Mouse (Mus musculus): Measurements from ENCODE around the gene Tmem150a. TPM values are rescaled to one million over a fixed set of nuclear protein-coding genes. Genes with fewer than 3 reads are reported as not detected.

The Tmem150a gene
- polyA plus RNA-seq, 1 experiment from 2014 or later, result 7.7 TPM

DNA sequence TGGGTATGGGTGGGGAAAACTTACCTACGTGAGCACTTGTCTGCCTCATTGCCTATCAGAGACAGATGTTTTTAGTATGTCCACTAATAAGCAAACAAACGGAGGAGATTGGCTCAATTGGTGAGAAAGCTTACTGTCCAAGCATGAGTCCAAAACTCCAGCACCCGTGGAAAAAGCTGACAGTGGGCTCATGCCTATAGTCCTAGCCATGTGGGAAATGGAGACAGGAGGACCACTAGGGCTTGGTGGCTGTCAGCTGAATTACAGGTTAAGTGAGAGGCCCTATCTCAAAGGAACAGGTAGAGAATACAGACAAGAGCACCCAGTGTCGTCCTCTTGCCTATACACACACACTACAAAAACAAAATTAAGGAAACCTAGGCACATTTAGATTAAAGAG, 9.0 kb upstream of the Tmem150a start:
- DNase-seq (ENCODE audit: low spot score) (no peak), ATAC-seq (ENCODE audit: low FRiP score, low TSS enrichment) (no peak)
- no peak overlapping the region for H3K9ac ChIP-seq (ENCODE audit: low read length)
- H3K36me3 ChIP-seq (ENCODE audit: control insufficient read depth, insufficient read depth, low read length), result peaks cover 6% of the 10 kb centered on the region; the same call in 1 of the 2 replicates
- TF ChIP-seq CTCF (IDR thresholded peaks at IDR 0.05; ENCODE audit: low read depth) (no peak), EP300 (optimal IDR thresholded peaks at IDR 0.05) (no peak)
- H3K4me3 ChIP-seq (ENCODE audit: low read depth, low read length), result no peak overlapping the region
- 80% methylated on average over 4 of the region's 4 CpGs for WGBS
- H3K4me1 ChIP-seq (replicated peaks; ENCODE audit: control insufficient read depth, insufficient read depth), result no peaks in the 10 kb centered on the region; the same call in 1 of the 2 replicates
- H3K27ac ChIP-seq (replicated peaks), result no peak overlapping the region
- no peaks in the 10 kb centered on the region for H3K27me3 ChIP-seq (ENCODE audit: control insufficient read depth, insufficient read depth, low read length)
- H3K4me2 ChIP-seq (replicated peaks; ENCODE audit: low read depth), result no peak overlapping the region
- H3K9me3 ChIP-seq (ENCODE audit: control insufficient read depth, low read length), result no peaks in the 10 kb centered on the region

DNA sequence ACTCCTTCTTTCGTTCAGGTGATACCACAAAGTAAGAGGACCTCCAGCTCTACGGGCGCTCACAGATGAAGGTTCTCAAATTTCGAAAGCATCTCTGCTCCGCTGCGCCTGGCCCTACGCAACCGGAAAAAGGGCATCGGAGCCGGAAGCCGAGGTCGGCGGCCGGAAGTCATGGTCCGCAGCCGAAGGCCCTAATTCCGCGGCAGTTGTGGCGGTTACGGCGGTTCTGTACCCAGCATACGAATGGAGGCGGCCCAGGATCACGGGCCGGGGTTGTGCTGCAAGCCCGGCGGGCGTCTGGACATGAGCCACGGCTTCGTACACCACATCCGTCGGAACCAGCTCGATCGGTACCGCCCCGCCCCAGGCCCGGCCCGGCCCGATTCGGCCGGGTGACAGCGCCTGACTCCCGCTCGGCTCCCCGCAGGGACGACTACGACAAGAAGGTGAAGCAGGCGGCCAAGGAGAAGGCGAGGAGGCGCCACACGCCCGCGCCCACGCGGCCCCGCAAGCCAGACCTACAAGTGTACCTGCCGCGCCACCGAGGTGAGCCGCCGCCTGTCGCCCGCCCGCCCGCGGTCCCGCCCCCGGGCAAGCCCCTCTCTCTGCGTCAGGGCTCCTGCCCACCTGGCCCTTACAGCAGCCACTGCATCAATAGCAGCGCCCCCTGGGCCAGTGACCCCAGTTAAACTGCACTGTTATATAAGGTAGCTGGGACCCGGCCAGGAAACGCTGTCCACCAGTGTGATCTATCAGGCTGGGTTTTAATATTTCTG, 7.9 kb upstream of the Tmem150a start, which contains the start of gene 0610030E20Rik:
TSS of gene 0610030E20Rik (plus strand) at position 152 of the 776 bp plus-strand sequence.
- Histone ChIP-seq H3K36me3 (ENCODE audit: control insufficient read depth, insufficient read depth, low read length) (peaks cover 6% of the 10 kb centered on the region; the same call in 1 of the 2 replicates), H3K4me2 (replicated peaks; ENCODE audit: low read depth) (peak within 1 kb of the TSS; percentile 70), H3K4me1 (replicated peaks; ENCODE audit: control insufficient read depth, insufficient read depth) (no peaks in the 10 kb centered on the region; the same call in 1 of the 2 replicates), H3K27ac (replicated peaks) (peak within 1 kb of the TSS; percentile 72), H3K27me3 (ENCODE audit: control insufficient read depth, insufficient read depth, low read length) (no peaks in the 10 kb centered on the region), H3K9ac (ENCODE audit: low read length) (peak within 1 kb of the TSS; percentile 63), H3K9me3 (ENCODE audit: control insufficient read depth, low read length) (no peaks in the 10 kb centered on the region), H3K4me3 (ENCODE audit: low read depth, low read length) (peak within 1 kb of the TSS; percentile 44)
- under 1% methylated on average over 69 of the region's 72 CpGs for WGBS
- ATAC-seq (ENCODE audit: low FRiP score, low TSS enrichment), result peak; percentile 61
- peak; percentile 73 for DNase-seq (ENCODE audit: low spot score)
- TF ChIP-seq CTCF (IDR thresholded peaks at IDR 0.05; ENCODE audit: low read depth) (peak; percentile 50), EP300 (optimal IDR thresholded peaks at IDR 0.05) (no peak)

DNA sequence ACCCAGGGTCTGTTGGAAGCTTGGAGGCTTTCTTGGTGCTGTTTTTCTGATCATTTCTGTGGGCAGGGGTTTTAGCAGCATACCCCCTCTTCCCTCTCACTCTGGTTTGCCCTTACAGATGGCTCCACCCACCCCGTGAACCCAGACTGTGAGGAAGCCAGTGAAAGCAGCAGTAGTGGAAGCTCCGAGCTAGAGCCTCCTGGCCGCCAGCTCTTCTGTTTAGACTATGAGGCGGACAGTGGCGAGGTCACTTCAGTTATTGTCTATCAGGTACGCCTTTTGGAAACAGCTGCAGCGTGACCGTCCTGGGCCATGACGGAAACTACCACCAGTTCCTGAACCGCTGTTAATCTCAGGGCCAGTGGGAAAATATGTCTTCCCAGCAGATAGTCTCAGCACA, 6.8 kb upstream of the Tmem150a start:
- ATAC-seq (ENCODE audit: low FRiP score, low TSS enrichment) (no peak), DNase-seq (ENCODE audit: low spot score) (no peak)
- no peak for TF ChIP-seq CTCF (IDR thresholded peaks at IDR 0.05; ENCODE audit: low read depth)
- no peaks in the 10 kb centered on the region; the same call in 1 of the 2 replicates for H3K4me1 ChIP-seq (replicated peaks; ENCODE audit: control insufficient read depth, insufficient read depth)
- H3K36me3 ChIP-seq (ENCODE audit: control insufficient read depth, insufficient read depth, low read length), result peaks cover 6% of the 10 kb centered on the region; the same call in 1 of the 2 replicates
- 0 out of 2 replicates have a peak overlapping the region, but pooled peaks have one; percentile 18 for H3K9ac ChIP-seq (ENCODE audit: low read length)
- H3K9me3 ChIP-seq (ENCODE audit: control insufficient read depth, low read length), result no peaks in the 10 kb centered on the region
- no peak overlapping the region for H3K4me3 ChIP-seq (ENCODE audit: low read depth, low read length)
- peak overlapping the region; percentile 70 for H3K4me2 ChIP-seq (replicated peaks; ENCODE audit: low read depth)
- 68% methylated on average over 10 of the region's 10 CpGs for WGBS
- no peak overlapping the region; the same call in 1 of the 2 replicates for H3K27ac ChIP-seq (replicated peaks)
- no peaks in the 10 kb centered on the region for H3K27me3 ChIP-seq (ENCODE audit: control insufficient read depth, insufficient read depth, low read length)

DNA sequence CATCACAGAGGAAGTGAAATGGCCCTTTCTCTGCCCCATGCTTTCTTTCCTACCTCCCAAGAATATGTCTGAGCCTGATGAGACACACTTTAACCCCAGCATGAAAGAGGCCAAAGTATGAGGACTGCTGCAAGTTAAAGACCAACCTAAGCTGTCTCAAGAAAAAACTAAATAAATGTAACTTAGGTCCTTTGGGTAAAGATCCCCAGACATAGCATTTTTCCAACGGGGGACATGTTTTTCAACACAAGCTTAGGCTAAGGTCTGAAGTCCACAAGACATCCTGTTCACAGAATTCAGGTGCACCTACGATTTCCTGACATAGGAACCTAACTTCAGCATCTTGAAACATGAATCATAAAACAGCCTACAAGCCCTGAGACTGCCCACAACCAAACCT, 5.0 kb upstream of the Tmem150a start:
- TF ChIP-seq EP300 (optimal IDR thresholded peaks at IDR 0.05), result no peak
- TF ChIP-seq CTCF (IDR thresholded peaks at IDR 0.05; ENCODE audit: low read depth), result no peak
- Histone ChIP-seq H3K4me3 (ENCODE audit: low read depth, low read length) (no peak overlapping the region), H3K4me2 (replicated peaks; ENCODE audit: low read depth) (no peak overlapping the region), H3K27ac (replicated peaks) (no peak overlapping the region), H3K4me1 (replicated peaks; ENCODE audit: control insufficient read depth, insufficient read depth) (peaks cover 3% of the 10 kb centered on the region; the same call in 1 of the 2 replicates), H3K9ac (ENCODE audit: low read length) (no peak overlapping the region), H3K36me3 (ENCODE audit: control insufficient read depth, insufficient read depth, low read length) (peaks cover 6% of the 10 kb centered on the region; the same call in 1 of the 2 replicates), H3K9me3 (ENCODE audit: control insufficient read depth, low read length) (no peaks in the 10 kb centered on the region), H3K27me3 (ENCODE audit: control insufficient read depth, insufficient read depth, low read length) (no peaks in the 10 kb centered on the region)
- DNase-seq (ENCODE audit: low spot score) (no peak), ATAC-seq (ENCODE audit: low FRiP score, low TSS enrichment) (no peak)
- WGBS, result 91% methylated on average over 2 of the region's 2 CpGs

DNA sequence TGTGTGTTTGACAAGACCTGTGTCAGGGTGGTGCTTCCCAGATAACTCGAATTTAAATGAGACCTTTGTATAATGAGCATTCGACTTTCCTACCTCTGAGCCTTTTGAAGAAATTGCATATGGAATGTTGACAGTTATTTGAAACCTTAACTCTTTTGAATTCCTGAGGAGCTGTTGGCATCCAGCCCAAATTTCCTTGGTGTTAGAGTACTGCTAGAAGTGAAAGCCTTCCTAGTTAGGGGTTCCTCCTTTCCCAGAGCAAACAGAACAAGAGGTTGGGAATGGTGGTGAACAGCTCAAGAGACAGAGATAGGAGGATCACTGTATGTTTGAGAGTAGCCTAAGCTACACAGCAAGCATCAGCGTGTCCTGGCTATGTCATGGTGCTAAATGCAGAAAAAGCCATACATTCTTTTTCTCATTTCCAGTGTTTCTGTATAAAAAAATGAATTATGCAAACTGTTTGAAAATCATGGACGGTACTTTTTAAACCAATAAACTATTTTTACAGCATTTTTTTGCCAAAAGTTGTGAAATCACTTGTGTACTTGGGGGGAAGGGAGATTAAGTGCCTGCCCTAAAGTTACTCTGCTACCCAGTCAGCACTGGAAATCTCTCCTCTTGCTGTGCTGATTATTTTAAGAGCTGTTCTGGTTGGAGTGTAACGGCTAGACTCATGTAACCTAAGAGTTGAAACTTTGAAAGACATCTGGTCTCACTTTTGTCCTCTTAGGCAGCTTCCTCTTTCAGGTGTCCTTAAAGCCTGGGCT, 2.4 kb upstream of the Tmem150a start:
- no peak for ATAC-seq (ENCODE audit: low FRiP score, low TSS enrichment)
- Histone ChIP-seq H3K9me3 (ENCODE audit: control insufficient read depth, low read length) (no peaks in the 10 kb centered on the region), H3K27ac (replicated peaks) (no peak overlapping the region), H3K4me3 (ENCODE audit: low read depth, low read length) (no peak overlapping the region), H3K4me2 (replicated peaks; ENCODE audit: low read depth) (no peak overlapping the region), H3K4me1 (replicated peaks; ENCODE audit: control insufficient read depth, insufficient read depth) (peaks cover 3% of the 10 kb centered on the region; the same call in 1 of the 2 replicates), H3K9ac (ENCODE audit: low read length) (no peak overlapping the region), H3K36me3 (ENCODE audit: control insufficient read depth, insufficient read depth, low read length) (peaks cover 6% of the 10 kb centered on the region; the same call in 1 of the 2 replicates), H3K27me3 (ENCODE audit: control insufficient read depth, insufficient read depth, low read length) (no peaks in the 10 kb centered on the region)
- 50% methylated on average over 5 of the region's 5 CpGs for WGBS
- DNase-seq (ENCODE audit: low spot score), result no peak
- TF ChIP-seq EP300 (optimal IDR thresholded peaks at IDR 0.05), result no peak
- TF ChIP-seq CTCF (IDR thresholded peaks at IDR 0.05; ENCODE audit: low read depth), result no peak
